In the genomic region with DNA sequence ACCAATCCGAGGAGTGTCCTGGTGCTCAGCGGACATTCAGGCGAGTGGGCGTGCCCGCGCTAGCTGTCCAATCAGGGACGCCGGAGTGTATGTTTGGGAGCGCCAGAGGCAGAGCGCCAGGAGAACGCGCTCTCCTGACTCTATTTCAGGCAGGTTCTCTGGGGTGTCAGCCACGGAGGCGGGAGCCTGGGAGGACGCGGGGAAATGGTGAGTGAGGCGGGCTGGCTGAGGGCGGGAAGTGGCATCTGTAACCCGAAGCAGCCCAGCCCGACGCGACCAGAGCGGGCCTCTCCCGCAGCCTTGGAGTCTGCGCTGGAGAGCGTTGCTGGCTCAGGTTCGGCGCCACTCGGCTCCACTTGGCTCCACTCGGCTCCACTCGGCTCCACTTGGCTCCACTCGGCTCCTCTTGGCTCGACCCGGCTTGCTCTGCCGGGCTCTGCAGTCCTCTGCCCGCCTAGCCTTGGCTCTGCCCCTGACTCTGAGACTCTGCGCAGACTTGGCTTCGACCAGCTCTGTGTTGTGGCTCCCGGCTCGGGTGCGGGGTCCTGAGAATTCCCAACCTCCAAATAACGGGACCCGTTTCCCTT, we compare ENCODE assay signal across 8 mouse cellular contexts. TPM values are rescaled to one million over a fixed set of nuclear protein-coding genes. Genes with fewer than 3 reads are reported as not detected.
A peak's percentile ranks its signal among the peaks of the same experiment; 100 is the strongest.
DNase-seq lines count a peak whose midpoint lies in the region; ATAC-seq and TF ChIP-seq lines count a peak whose summit lies in the region.

Zfp872 (plus strand) TSS at position 66 of the 587 bp plus-strand sequence.

- H3K9me3 ChIP-seq in ES-Bruce4 (replicated peaks; ENCODE audit: control insufficient read depth, insufficient read depth, low read length, poor library complexity, severe bottlenecking), result peaks cover 30% of the 10 kb centered on the region
- H3K9me3 ChIP-seq in heart, postnatal 0 days (replicated peaks; ENCODE audit: control insufficient read depth, low read length), result peaks cover 13% of the 10 kb centered on the region; the same call in 1 of the 2 replicates
- peaks cover 6% of the 10 kb centered on the region; the same call in 1 of the 2 replicates for H3K9me3 ChIP-seq in lung, embryonic 16.5 days (ENCODE audit: control insufficient read depth, low read length)

- peak within 1 kb of the TSS; percentile 57 for H3K9ac ChIP-seq in ES-Bruce4 (ENCODE audit: low read depth, poor library complexity, severe bottlenecking)
- no peak within 1 kb of the TSS for H3K9ac ChIP-seq in heart, postnatal 0 days (replicated peaks; ENCODE audit: low read depth, low read length)
- peak within 1 kb of the TSS; percentile 57 for H3K9ac ChIP-seq in lung, embryonic 16.5 days (ENCODE audit: low read length)

- peak within 1 kb of the TSS; percentile 58 for H3K4me2 ChIP-seq in heart, postnatal 0 days (ENCODE audit: low read depth, low read length)
- H3K4me2 ChIP-seq in lung, embryonic 16.5 days (ENCODE audit: low read depth, low read length), result peak within 1 kb of the TSS; percentile 68

- no peak for TF ChIP-seq EP300 in ES-Bruce4 (IDR thresholded peaks at IDR 0.05; ENCODE audit: insufficient read depth, low read depth, low read length)
- TF ChIP-seq EP300 in heart, postnatal 0 days (IDR thresholded peaks at IDR 0.05; ENCODE audit: low read depth), result no peak

- H3K27ac ChIP-seq in ES-Bruce4 (ENCODE audit: insufficient read depth, low read length), result no peak within 1 kb of the TSS
- no peak within 1 kb of the TSS for H3K27ac ChIP-seq in heart, postnatal 0 days (ENCODE audit: low read depth)
- no peak within 1 kb of the TSS for H3K27ac ChIP-seq in lung, embryonic 16.5 days (ENCODE audit: low read length)

- no peaks in the 10 kb centered on the region for H3K4me1 ChIP-seq in ES-Bruce4 (ENCODE audit: control insufficient read depth, insufficient read depth, low read length)
- H3K4me1 ChIP-seq in heart, postnatal 0 days (ENCODE audit: control insufficient read depth, insufficient read depth), result no peaks in the 10 kb centered on the region
- no peaks in the 10 kb centered on the region for H3K4me1 ChIP-seq in lung, embryonic 16.5 days (replicated peaks; ENCODE audit: control insufficient read depth, insufficient read depth, low read length)

- TF ChIP-seq CTCF in ES-Bruce4 (IDR thresholded peaks at IDR 0.05; ENCODE audit: low read depth, low read length), result no peak
- TF ChIP-seq CTCF in heart, postnatal 0 days (IDR thresholded peaks at IDR 0.05; ENCODE audit: low read depth), result no peak

- peaks cover 2% of the 10 kb centered on the region for H3K27me3 ChIP-seq in ES-Bruce4 (ENCODE audit: control insufficient read depth, insufficient read depth, low read length, poor library complexity, severe bottlenecking)
- no peaks in the 10 kb centered on the region for H3K27me3 ChIP-seq in heart, postnatal 0 days (ENCODE audit: control insufficient read depth, insufficient read depth, low read length)
- no peaks in the 10 kb centered on the region for H3K27me3 ChIP-seq in lung, embryonic 16.5 days (ENCODE audit: control insufficient read depth, insufficient read depth, low read depth, low read length)

- TF ChIP-seq POLR2A in ES-Bruce4 (IDR thresholded peaks at IDR 0.05; ENCODE audit: insufficient read depth, low read length), result peak; percentile 21

- peak; percentile 69 for ATAC-seq in heart, postnatal 0 days (ENCODE audit: insufficient read depth, low read depth)
- peak; percentile 94 for ATAC-seq in lung, embryonic 16.5 days (ENCODE audit: low read depth)

- H3K4me3 ChIP-seq in ES-Bruce4 (ENCODE audit: low read depth, low read length), result peak within 1 kb of the TSS; percentile 55
- H3K4me3 ChIP-seq in heart, postnatal 0 days (ENCODE audit: low read depth, low read length), result peak within 1 kb of the TSS; percentile 36
- H3K4me3 ChIP-seq in lung, embryonic 16.5 days (ENCODE audit: low read length), result peak within 1 kb of the TSS; percentile 49

- peak; percentile 93 for DNase-seq in brain, adult 2 months (ENCODE audit: low read depth, low spot score)
- peak; percentile 7 for DNase-seq in fibroblast of lung, adult 2 months (ENCODE audit: low read depth)
- DNase-seq in heart, postnatal 0 days (ENCODE audit: low spot score), result no peak
- peak; percentile 46 to 71 for DNase-seq in kidney, postnatal 25 days
- peak; percentile 8 for DNase-seq in retina, postnatal 7 days (ENCODE audit: low read depth, low spot score)
- no peak for DNase-seq in thymus, postnatal 25 days

- no peaks in the 10 kb centered on the region for H3K36me3 ChIP-seq in ES-Bruce4 (ENCODE audit: control insufficient read depth, insufficient read depth, low read length, poor library complexity, severe bottlenecking)
- H3K36me3 ChIP-seq in heart, postnatal 0 days (replicated peaks; ENCODE audit: control insufficient read depth, insufficient read depth, low read length), result no peaks in the 10 kb centered on the region
- H3K36me3 ChIP-seq in lung, embryonic 16.5 days (ENCODE audit: control insufficient read depth, insufficient read depth, low read length), result no peaks in the 10 kb centered on the region

- 13% methylated on average over 41 of the region's 43 CpGs for WGBS in heart, postnatal 0 days
- 7% methylated on average over 41 of the region's 43 CpGs for WGBS in lung, embryonic 16.5 days

RNA-seq across cellular contexts. Expression of gene Zfp872, which starts in this region (rescaled TPM):
- polyA plus RNA-seq in ES-Bruce4 (2011; ENCODE audit: insufficient read depth, insufficient read length, low read depth, missing spikeins), result 1.2 and 1.4 TPM in 2 replicates
- total RNA-seq in heart, postnatal 0 days (2014; rRNA removed; ENCODE audit: low replicate concordance), result not detected in 2 replicates
- polyA plus RNA-seq in heart, postnatal 0 days (2015; fragmentation: Nextera tagmentation; extraction: Ambion mirVana), result not detected in 2 replicates
- 1.4 and 1.6 TPM in 2 replicates for polyA plus RNA-seq in lung, embryonic 16.5 days (2015; fragmentation: Nextera tagmentation; extraction: Ambion mirVana)

Comparison
In these comparisons a context has a peak if more than half of its experiments do, and no peak if none do; other contexts are left out.
1. Peak in ATAC-seq, H3K4me3 ChIP-seq and H3K4me2 ChIP-seq in heart, postnatal 0 days; RNA of the gene not detected or under 1 TPM.
2. DNase-seq: peak in brain, adult 2 months (single experiment), fibroblast of lung, adult 2 months (single experiment), kidney, postnatal 25 days (2 of 2) and retina, postnatal 7 days (single experiment); none in heart, postnatal 0 days (single experiment) and thymus, postnatal 25 days (single experiment).
3. Peak in every context shown above with its lines, with median percentiles within 50 percentile points of each other: H3K4me3 ChIP-seq.